Mouse (Mus musculus): ENCODE data around the gene Hist1h3e.
"Not testable (repeated sequence)": the region's sequence is repeated elsewhere in the genome, so short reads cannot be mapped to it uniquely, and the experiment has no call there.

GRCm38 (mm10) chr13:23542999-23543607 lies 19.1 kb downstream of the Hist1h3e start, which contains the start of gene Hist1h2bh:
- TF ChIP-seq CTCF, POLR2A (IDR thresholded peaks at IDR 0.05; ENCODE audit: insufficient read depth, low read depth, low read length): not testable (repeated sequence)
